Mouse (Mus musculus): ENCODE measurements around the gene Ntng2. TPM values are rescaled to one million over a fixed set of nuclear protein-coding genes. Genes with fewer than 3 reads are reported as not detected.

Ntng2 gene
- polyA plus RNA-seq, 1 experiment, result 3.1 TPM

DNA sequence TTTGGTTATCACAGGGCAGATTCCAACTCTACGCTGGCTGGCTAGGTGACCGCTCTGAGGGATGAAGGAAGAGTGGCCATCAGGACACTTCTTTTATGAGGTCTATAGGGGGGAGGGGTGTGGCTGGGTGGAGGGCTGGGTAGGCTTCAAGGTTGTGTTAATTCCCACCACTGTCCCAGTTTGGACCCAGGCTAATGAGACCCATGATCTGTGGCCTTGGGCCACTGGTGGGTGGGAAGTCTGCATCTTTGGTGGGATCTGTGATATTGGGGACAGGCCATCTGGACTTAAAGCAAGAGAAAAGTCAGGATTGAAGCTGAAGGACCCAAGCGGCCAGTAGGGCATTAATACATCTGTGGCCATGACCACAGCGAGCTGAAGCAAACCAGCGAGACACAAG is 34.0 kb downstream of the Ntng2 start:
- TF ChIP-seq FLI1 (IDR thresholded peaks at IDR 0.05; ENCODE audit: low read length), result no peak
- TF ChIP-seq GATA1 (IDR thresholded peaks at IDR 0.05; ENCODE audit: borderline replicate concordance, low read length), result no peak
- Histone ChIP-seq H3K36me3 (replicated peaks; ENCODE audit: low read length) (no peaks in the 10 kb centered on the region), H3K9me3 (0 out of 2 replicates have a peak, but pooled peaks cover 3% of the 10 kb centered on the region), H3K4me1 (peaks cover 5% of the 10 kb centered on the region), H3K4me3 (replicated peaks) (no peak overlapping the region), H3K27me3 (replicated peaks) (peaks cover 72% of the 10 kb centered on the region)

DNA sequence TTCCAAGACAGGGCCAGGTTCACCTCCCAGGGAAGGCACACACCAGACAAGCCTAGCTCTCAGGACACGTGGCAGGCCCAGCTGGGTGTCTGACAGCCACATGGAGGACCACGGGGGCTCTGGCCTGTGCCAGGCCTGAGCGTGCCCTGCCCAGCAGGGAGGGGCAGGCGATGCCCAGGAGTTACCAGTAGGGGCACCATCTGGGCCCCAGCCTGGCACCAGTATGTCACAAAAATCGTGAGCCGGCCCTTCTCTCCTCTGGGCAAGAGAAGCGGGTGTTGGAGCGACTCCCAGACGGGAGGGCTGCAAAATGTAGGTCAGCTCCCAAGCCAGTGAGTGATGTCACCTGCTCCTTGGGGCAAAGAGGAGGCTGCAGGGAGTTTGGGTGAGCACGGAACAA is 34.9 kb downstream of the Ntng2 start:
- Histone ChIP-seq H3K4me1 (peaks cover 5% of the 10 kb centered on the region), H3K27me3 (replicated peaks) (peaks cover 70% of the 10 kb centered on the region), H3K36me3 (replicated peaks; ENCODE audit: low read length) (no peaks in the 10 kb centered on the region), H3K4me3 (replicated peaks) (no peak overlapping the region), H3K9me3 (0 out of 2 replicates have a peak, but pooled peaks cover 3% of the 10 kb centered on the region)
- TF ChIP-seq GATA1 (IDR thresholded peaks at IDR 0.05; ENCODE audit: borderline replicate concordance, low read length), result no peak
- TF ChIP-seq FLI1 (IDR thresholded peaks at IDR 0.05; ENCODE audit: low read length), result no peak

- H3K27me3 ChIP-seq (replicated peaks), result peaks cover 70% of the 10 kb centered on the region
- no peak for TF ChIP-seq GATA1 (IDR thresholded peaks at IDR 0.05; ENCODE audit: borderline replicate concordance, low read length)
- TF ChIP-seq FLI1 (IDR thresholded peaks at IDR 0.05; ENCODE audit: low read length), result no peak
- H3K4me1 ChIP-seq, result no peaks in the 10 kb centered on the region
- no peak overlapping the region for H3K4me3 ChIP-seq (replicated peaks)
- H3K9me3 ChIP-seq, result 0 out of 2 replicates have a peak, but pooled peaks cover 3% of the 10 kb centered on the region
- no peaks in the 10 kb centered on the region for H3K36me3 ChIP-seq (replicated peaks; ENCODE audit: low read length)
Measured at GRCm38 (mm10) chr2:29217042-29217441, 35.8 kb downstream of the Ntng2 start.

GRCm38 (mm10) chr2:29216286-29217012 is 36.4 kb downstream of the Ntng2 start:
- H3K9me3 ChIP-seq, result 0 out of 2 replicates have a peak, but pooled peaks cover 3% of the 10 kb centered on the region
- H3K4me1 ChIP-seq, result no peaks in the 10 kb centered on the region
- no peak overlapping the region for H3K4me3 ChIP-seq (replicated peaks)
- TF ChIP-seq FLI1 (IDR thresholded peaks at IDR 0.05; ENCODE audit: low read length) (no peak), GATA1 (IDR thresholded peaks at IDR 0.05; ENCODE audit: borderline replicate concordance, low read length) (no peak)
- no peaks in the 10 kb centered on the region for H3K36me3 ChIP-seq (replicated peaks; ENCODE audit: low read length)
- H3K27me3 ChIP-seq (replicated peaks), result peaks cover 71% of the 10 kb centered on the region

DNA sequence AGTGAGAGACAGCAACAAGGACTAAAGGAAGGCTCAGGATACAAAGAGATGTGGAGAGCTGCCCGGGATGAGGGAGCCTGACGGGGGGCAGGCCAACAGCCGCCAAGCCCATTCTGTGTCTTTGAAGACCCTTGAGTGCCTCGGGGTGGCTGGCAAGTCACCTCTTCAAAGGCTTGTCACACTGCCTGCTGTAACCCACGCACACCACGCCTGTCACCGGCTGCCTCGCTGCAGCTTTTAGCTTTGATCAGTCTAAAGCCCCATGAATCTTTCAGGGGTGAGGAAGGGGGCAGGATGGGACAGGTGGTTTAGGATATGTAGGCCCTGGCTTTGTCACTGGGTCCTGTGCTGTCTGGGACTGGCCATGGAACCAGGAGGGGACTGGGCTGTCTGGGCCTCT is 46.6 kb downstream of the Ntng2 start:
- Histone ChIP-seq H3K36me3 (replicated peaks; ENCODE audit: low read length) (no peaks in the 10 kb centered on the region), H3K9me3 (no peaks in the 10 kb centered on the region), H3K27me3 (replicated peaks) (peaks cover 91% of the 10 kb centered on the region), H3K4me3 (replicated peaks) (no peak overlapping the region), H3K4me1 (no peaks in the 10 kb centered on the region)
- TF ChIP-seq GATA1 (IDR thresholded peaks at IDR 0.05; ENCODE audit: borderline replicate concordance, low read length) (no peak), FLI1 (IDR thresholded peaks at IDR 0.05; ENCODE audit: low read length) (no peak)

DNA sequence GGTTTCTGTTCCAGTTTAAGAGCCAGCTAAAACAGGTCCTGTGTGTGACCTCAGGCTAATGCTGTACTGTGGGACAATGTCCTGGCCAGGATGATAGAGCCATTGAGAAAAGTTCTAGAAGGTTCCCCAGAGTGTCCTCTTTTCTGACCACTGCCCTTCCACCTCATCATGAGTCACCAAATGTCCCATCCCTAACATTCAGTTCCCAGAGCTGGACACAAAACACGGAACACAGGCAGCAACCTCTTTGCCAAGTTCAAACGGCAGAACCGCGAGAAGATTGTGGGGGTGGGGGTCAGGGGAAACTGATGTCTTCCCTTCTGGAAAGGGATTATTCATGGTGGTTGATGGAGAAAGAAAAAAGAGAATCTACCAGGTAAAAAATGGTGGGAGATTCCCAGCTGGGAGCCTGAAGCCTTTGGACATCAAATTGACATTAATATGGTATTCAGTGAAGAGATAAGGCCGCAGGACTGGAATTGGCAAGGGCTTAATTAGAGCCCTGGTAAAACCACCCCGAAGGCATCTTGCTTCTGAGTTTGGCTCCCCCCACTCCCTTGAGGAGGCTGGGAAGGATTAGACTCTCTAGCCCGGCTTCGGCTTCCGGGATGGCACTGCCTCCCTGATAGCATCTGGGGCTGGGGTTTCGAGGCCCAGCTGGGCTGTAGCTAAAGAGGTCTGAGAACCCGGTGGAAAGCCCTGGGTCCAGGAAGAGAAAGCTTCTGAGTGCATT is 51.4 kb downstream of the Ntng2 start:
- Histone ChIP-seq H3K4me3 (replicated peaks) (no peak overlapping the region), H3K4me1 (peaks cover 5% of the 10 kb centered on the region; the same call in 1 of the 2 replicates), H3K27me3 (replicated peaks) (peaks cover 91% of the 10 kb centered on the region), H3K36me3 (replicated peaks; ENCODE audit: low read length) (no peaks in the 10 kb centered on the region), H3K9me3 (no peaks in the 10 kb centered on the region)
- no peak for TF ChIP-seq FLI1 (IDR thresholded peaks at IDR 0.05; ENCODE audit: low read length)
- TF ChIP-seq GATA1 (IDR thresholded peaks at IDR 0.05; ENCODE audit: borderline replicate concordance, low read length), result no peak

GRCm38 (mm10) chr2:29199909-29200308 is 52.9 kb downstream of the Ntng2 start:
- H3K9me3 ChIP-seq, result no peaks in the 10 kb centered on the region
- H3K4me3 ChIP-seq (replicated peaks), result no peak overlapping the region
- peaks cover 91% of the 10 kb centered on the region for H3K27me3 ChIP-seq (replicated peaks)
- no peaks in the 10 kb centered on the region for H3K36me3 ChIP-seq (replicated peaks; ENCODE audit: low read length)
- H3K4me1 ChIP-seq, result peaks cover 12% of the 10 kb centered on the region
- TF ChIP-seq GATA1 (IDR thresholded peaks at IDR 0.05; ENCODE audit: borderline replicate concordance, low read length) (no peak), FLI1 (IDR thresholded peaks at IDR 0.05; ENCODE audit: low read length) (no peak)

GRCm38 (mm10) chr2:29198446-29198845 is 54.4 kb downstream of the Ntng2 start:
- H3K36me3 ChIP-seq (replicated peaks; ENCODE audit: low read length), result no peaks in the 10 kb centered on the region
- H3K4me3 ChIP-seq (replicated peaks), result no peak overlapping the region
- no peaks in the 10 kb centered on the region for H3K9me3 ChIP-seq
- peaks cover 85% of the 10 kb centered on the region for H3K27me3 ChIP-seq (replicated peaks)
- TF ChIP-seq GATA1 (IDR thresholded peaks at IDR 0.05; ENCODE audit: borderline replicate concordance, low read length) (no peak), FLI1 (IDR thresholded peaks at IDR 0.05; ENCODE audit: low read length) (no peak)
- peaks cover 26% of the 10 kb centered on the region for H3K4me1 ChIP-seq

GRCm38 (mm10) chr2:29196844-29197243 is 56.0 kb downstream of the Ntng2 start:
- H3K9me3 ChIP-seq, result no peaks in the 10 kb centered on the region
- no peak overlapping the region for H3K4me3 ChIP-seq (replicated peaks)
- no peak for TF ChIP-seq GATA1 (IDR thresholded peaks at IDR 0.05; ENCODE audit: borderline replicate concordance, low read length)
- no peak for TF ChIP-seq FLI1 (IDR thresholded peaks at IDR 0.05; ENCODE audit: low read length)
- peaks cover 35% of the 10 kb centered on the region for H3K4me1 ChIP-seq
- peaks cover 84% of the 10 kb centered on the region for H3K27me3 ChIP-seq (replicated peaks)
- no peaks in the 10 kb centered on the region for H3K36me3 ChIP-seq (replicated peaks; ENCODE audit: low read length)
